Mouse (Mus musculus): ENCODE data around the gene Sqstm1.

Sqstm1 gene

DNA sequence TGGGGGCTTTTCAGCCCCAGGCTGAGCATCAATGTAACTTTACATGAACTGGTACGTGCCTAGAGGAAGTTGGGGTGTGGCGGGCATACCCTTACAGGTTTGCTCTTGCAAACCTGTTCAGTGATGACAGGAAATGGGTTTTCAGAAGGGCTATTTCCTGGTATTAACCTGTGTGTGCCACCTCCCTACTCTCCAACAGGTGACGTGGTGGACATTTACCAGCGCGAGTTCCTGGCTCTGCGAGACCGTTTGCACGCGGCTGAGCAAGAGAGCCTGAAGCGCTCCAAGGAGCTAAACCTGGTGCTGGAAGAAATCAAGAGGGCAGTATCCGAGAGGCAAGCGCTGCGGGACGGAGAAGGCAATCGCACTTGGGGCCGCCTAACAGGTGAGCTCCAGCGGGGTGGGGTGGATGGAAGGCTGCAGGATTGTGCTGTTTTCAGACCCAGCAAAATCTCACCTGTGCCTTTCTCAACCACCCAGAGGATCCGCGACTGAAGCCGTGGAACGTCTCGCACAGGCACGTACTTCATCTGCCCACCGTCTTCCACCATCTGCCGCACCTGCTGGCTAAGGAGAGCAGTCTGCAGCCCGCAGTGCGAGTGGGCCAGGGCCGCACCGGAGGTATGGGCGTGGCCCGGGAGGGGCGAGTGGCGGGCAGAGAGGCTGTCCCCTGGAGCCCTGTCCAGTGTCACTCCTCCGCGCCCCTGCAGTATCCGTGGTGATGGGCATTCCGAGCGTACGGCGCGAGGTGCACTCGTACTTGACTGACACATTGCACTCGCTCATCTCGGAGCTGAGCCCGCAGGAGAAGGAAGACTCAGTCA lies 20.1 kb upstream of the Sqstm1 start:
- peak; percentile 14 for DNase-seq (ENCODE audit: low spot score)

- DNase-seq (ENCODE audit: low spot score) = peak; percentile 73
Observed at GRCm38 (mm10) chr11:50229252-50229910, 18.8 kb upstream of the Sqstm1 start.

- DNase-seq (ENCODE audit: low spot score) = peak; percentile 38
Observed at GRCm38 (mm10) chr11:50228772-50229171, 18.1 kb upstream of the Sqstm1 start.

DNA sequence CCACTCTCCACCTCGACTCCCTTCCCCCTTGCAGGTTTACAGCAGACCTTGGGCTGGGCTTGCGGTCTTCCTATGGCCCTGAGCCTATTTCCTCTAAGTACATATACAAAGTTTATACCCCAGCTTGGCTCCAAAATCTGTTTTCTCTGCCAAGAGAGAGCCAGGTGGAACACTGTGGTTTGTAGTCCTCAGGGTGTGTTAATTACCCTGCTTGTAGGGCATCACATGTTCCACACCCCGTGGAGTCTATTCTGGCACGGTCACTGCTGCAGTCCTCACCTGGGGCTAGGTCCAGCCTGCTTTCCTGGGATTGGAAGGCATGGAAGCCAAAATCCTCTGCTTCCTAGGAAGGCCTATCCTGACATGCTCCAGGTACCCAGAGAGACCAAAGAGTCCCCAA lies 17.1 kb upstream of the Sqstm1 start:
- no peak for DNase-seq (ENCODE audit: low spot score)

- no peak for DNase-seq (ENCODE audit: low spot score)
Observed at GRCm38 (mm10) chr11:50227226-50227625, 16.6 kb upstream of the Sqstm1 start.

DNA sequence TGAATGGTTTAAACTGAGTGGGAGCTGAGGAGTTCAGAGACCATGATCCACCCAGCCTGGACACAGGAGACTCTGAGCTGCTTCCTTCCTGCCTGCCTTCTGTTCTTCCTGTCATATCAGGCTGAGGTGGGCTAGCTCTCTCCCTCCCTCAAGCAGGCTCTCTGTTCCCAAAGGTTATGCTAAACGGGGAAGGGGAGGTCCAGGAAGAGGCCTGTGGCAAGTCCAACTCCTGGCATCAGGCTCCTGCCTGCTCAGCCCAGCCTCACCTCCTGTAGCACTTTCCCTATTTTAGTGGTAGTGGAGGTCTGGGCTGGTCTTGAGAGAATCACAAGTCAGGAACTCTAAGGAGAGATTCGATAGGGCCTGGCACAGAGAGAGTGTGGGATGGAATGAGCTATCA lies 15.8 kb upstream of the Sqstm1 start:
- no peak for DNase-seq (ENCODE audit: low spot score)

- peak; percentile 53 for DNase-seq (ENCODE audit: low spot score)
Observed at GRCm38 (mm10) chr11:50225611-50226378, 15.2 kb upstream of the Sqstm1 start.

DNA sequence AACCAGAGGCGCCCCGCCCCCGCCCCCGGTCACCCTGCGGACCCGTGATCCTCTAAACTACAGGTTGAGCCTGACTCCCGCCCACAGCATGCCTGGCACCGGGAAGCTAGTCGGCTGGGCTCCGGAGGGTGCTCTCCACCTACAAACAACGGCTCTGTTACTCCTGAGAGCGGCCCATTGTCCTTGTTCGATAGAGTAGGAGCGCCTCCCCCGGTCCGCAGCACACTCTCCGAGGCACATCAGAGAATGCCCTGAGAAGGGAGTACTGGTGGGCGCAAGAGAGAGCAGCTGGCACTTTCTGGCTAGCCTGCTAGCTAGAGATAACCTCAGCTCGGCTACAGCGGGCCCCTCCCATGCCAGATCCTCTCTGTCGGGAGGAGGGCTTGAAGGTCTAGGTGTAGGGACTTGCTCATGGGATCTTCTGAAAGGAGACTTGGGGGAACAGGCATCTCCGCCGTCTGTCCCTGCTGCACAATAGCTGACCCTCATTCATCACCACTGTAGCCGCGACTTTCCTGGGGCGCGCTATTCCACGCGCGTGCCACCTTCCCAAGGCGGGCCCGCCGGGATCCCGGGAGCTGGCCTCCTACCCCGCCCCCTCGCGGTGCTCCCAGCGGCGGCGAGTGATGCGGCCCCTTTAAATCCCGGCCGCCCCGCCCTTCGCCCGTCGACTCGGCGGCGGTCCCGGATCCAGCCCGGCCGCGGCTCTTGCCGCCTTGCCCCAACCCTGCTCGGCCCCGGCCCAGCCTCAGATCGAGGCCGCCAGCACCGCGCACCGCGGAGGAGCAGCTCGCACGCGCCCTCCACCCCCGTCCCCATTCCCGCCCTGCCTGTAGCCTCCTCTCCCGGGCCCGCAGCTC lies 14.3 kb upstream of the Sqstm1 start:
- DNase-seq (ENCODE audit: low spot score) = peak; percentile 92

DNA sequence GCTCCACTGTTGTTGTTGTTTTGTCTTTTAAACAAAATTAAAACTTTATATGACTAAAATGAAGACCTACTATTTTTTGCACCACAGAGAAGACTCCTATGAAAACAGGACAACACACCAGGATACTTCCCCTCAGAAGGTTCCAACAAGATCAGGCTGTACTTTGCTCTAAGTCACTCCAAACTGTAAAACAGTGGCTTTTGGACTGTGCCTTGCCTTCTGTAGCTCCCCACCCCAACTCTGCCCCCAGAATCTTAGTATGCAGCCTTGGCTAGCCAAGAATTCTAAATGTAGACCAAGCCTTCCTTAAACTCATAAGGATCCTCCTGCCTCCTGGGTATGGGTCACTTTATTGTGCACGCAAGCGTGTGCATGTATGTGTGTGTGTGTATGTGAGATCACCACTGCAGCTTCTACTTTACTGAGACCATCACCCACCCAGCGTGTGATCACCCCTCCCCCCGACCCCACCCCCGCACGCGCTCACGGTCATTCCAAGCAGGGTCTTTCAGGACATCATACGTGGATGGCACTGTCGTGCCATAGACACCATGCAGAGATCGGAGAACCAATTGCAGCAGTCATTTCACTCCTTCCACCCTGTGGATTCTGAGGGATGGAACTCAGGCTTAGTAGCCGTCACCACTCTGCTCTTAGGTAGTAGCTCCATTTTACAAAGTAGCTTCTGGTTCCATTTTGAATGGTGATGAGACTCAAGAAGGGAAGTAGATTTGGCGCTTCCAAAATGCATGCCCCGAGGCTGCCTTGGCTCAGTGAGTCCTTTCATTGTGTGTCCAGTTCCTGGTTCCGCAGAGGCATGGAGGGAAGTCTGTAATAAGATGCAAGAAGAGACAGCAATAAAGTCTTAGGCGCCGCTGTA lies 13.4 kb upstream of the Sqstm1 start:
- DNase-seq (ENCODE audit: low spot score) = no peak

GRCm38 (mm10) chr11:50222559-50223276 lies 12.1 kb upstream of the Sqstm1 start:
- no peak for DNase-seq (ENCODE audit: low spot score)

GRCm38 (mm10) chr11:50219833-50220232 lies 9.2 kb upstream of the Sqstm1 start:
- DNase-seq (ENCODE audit: low spot score) = no peak

GRCm38 (mm10) chr11:50217811-50218210 lies 7.2 kb upstream of the Sqstm1 start:
- DNase-seq (ENCODE audit: low spot score) = peak; percentile 25

- DNase-seq (ENCODE audit: low spot score) = peak; percentile 21
Observed at GRCm38 (mm10) chr11:50216724-50217366, 6.2 kb upstream of the Sqstm1 start.

- no peak for DNase-seq (ENCODE audit: low spot score)
Observed at GRCm38 (mm10) chr11:50215633-50216032, 5.0 kb upstream of the Sqstm1 start.

GRCm38 (mm10) chr11:50214631-50215030 lies 4.0 kb upstream of the Sqstm1 start:
- no peak for DNase-seq (ENCODE audit: low spot score)

DNA sequence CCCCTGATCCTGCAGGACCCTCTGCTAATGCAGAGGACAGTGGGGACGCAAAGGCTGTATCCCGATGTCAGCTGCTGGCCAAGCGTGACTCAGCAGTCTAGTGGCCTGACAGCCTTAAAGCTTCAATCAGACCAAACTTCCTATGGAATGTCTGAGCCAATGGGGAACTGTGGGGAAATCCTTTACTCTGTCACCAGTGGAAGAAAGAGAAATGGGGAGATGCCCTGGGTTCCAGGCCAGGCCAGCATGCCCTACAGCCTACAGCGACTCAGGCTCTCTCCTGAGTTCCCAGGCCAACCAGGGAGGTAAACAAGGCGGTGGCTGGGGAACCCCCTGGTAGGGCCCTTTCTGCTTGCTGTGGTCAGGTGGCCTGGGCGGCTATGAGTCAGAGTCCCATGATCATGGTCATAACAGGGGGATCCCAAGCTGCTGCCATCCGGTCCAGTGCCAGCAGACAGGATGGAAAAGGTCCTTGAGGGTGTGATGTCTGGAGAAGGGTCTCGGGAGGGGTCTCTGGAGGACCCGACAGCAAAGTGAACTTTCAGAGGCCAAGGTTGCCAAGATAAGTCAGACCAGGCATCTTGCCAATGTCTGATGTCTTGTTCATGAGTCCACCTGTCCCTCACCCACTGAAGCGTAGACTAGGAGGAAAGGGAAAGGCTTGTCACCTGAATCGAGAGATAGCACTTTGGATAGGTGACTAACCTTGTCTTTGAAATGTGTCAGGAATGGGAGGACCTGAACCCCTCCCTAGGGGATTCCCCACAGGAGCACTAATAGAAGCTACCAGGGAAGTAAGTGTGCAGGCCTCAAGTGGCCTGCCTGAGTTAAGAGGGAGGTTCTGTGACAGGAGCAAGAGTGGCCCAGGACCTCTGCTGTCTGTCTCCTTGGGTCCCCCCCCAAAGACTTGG lies 2.5 kb upstream of the Sqstm1 start:
- peak; percentile 79 for DNase-seq (ENCODE audit: low spot score)

- DNase-seq (ENCODE audit: low spot score) = no peak
Observed at GRCm38 (mm10) chr11:50212060-50212739, 1.6 kb upstream of the Sqstm1 start.
